Mouse (Mus musculus) olfactory bulb, adult 2 months (tissue): ENCODE results near the gene Alkbh5.

Source experiments
- CTCF ChIP-seq: fragments of 200-500 bp; IDR thresholded peaks from 2 replicates; pipeline ENCODE4 v1.5.1; 2012; ENCODE audit warnings: low read depth, mild to moderate bottlenecking, low read length, moderate library complexity; ENCODE audit not compliant: insufficient read depth
- POLR2A ChIP-seq: fragments of 200-500 bp; IDR thresholded peaks from 2 replicates; pipeline ENCODE4 v1.6.1; 2012; ENCODE audit warnings: mild to moderate bottlenecking, low read depth, low read length, moderate library complexity; ENCODE audit not compliant: insufficient read depth

GRCm38 (mm10) chr11:60559342-60559741 is 23.2 kb downstream of the Alkbh5 start:
- TF ChIP-seq POLR2A (no peak), CTCF (peak; percentile 66; the same call in 1 of the 2 replicates)
